Mouse (Mus musculus) right cerebral cortex, postnatal 14 days (tissue): ENCODE measurements at regions not wholly inside any gene's neighbourhood (a gene's known extent, or its start where the extent isn't known, plus 50 kb on each side); places are given as distances from the start of the nearest gene placed in this dataset.

Experiments
- DNase-seq: peaks from one replicate; pipeline ENCODE4 v3.0.0; 2022

- DNase-seq, result no peak
These were observed 107.7 kb upstream of the Spats2l start for GRCm38 (mm10) chr1:57666179-57666693.

GRCm38 (mm10) chr1:57673415-57673814 lies 100.5 kb upstream of the Spats2l start:
- DNase-seq, result no peak

- DNase-seq, result no peak
These were observed 99.8 kb upstream of the Spats2l start for GRCm38 (mm10) chr1:57673957-57674699.

- DNase-seq, result no peak
These were observed 89.4 kb upstream of the Spats2l start for GRCm38 (mm10) chr1:57684387-57685162.

GRCm38 (mm10) chr1:57689253-57689652 lies 84.7 kb upstream of the Spats2l start:
- DNase-seq, result no peak

- DNase-seq, result peak; percentile 10
These were observed 66.1 kb upstream of the Spats2l start for GRCm38 (mm10) chr1:57707906-57708305.

GRCm38 (mm10) chr1:57712916-57713503 lies 61.0 kb upstream of the Spats2l start:
- no peak for DNase-seq

- no peak for DNase-seq
These were observed 56.7 kb upstream of the Spats2l start for GRCm38 (mm10) chr1:57717139-57717800.

GRCm38 (mm10) chr1:57718409-57718808 lies 55.6 kb upstream of the Spats2l start:
- DNase-seq, result no peak
